Mouse (Mus musculus) heart, adult 2 months (tissue): ENCODE results near the gene Gm49342. TPM values are rescaled to one million over a fixed set of nuclear protein-coding genes. Genes with fewer than 3 reads are reported as not detected.

Source experiments
- DNase-seq, 2 experiments: peaks; one replicate each; pipeline ENCODE4 v3.0.0; 2021
- H3K27ac ChIP-seq: fragments of 200-600 bp; 2 replicates; pipeline ENCODE4 v1.8.1; 2022
- H3K27me3 ChIP-seq: fragments of 200-500 bp; 2 replicates; pipeline ENCODE4 v1.6.1; 2012; ENCODE audit warnings: mild to moderate bottlenecking, low read length, inconsistent platforms, mixed read lengths; ENCODE audit not compliant: control insufficient read depth, insufficient read depth
- H3K36me3 ChIP-seq: fragments of 200-500 bp; 2 replicates; pipeline ENCODE4 v1.6.1; 2012; ENCODE audit warnings: low read length, inconsistent platforms; ENCODE audit not compliant: control insufficient read depth, insufficient read depth
- H3K4me1 ChIP-seq: fragments of 200-500 bp; 2 replicates; pipeline ENCODE4 v1.6.1; 2011; ENCODE audit warnings: low read length; ENCODE audit not compliant: control insufficient read depth, insufficient read depth
- H3K4me3 ChIP-seq: fragments of 200-600 bp; 2 replicates; pipeline ENCODE4 v1.8.1; 2022
- H3K79me2 ChIP-seq: fragments of 200-500 bp; replicated peaks from 2 replicates; pipeline ENCODE4 v1.6.1; 2012; ENCODE audit warnings: mild to moderate bottlenecking, inconsistent platforms, low read length, moderate library complexity, mixed read lengths; ENCODE audit not compliant: control insufficient read depth, insufficient read depth
- H3K9ac ChIP-seq: fragments of 200-500 bp; 2 replicates; pipeline ENCODE4 v1.6.1; 2012; ENCODE audit warnings: low read depth, mild to moderate bottlenecking, control low read depth, inconsistent platforms, low read length, mixed read lengths
- CTCF ChIP-seq: fragments of 200-600 bp; IDR thresholded peaks from 2 replicates; pipeline ENCODE4 v1.8.1; 2022; ENCODE audit warnings: antibody characterized with exemption, mild to moderate bottlenecking, moderate library complexity
- EP300 ChIP-seq: fragments of 200-500 bp; IDR thresholded peaks from 2 replicates; pipeline ENCODE4 v1.6.1; 2011; ENCODE audit warnings: low read depth, low read length, control low read depth; ENCODE audit not compliant: insufficient read depth
- POLR2A ChIP-seq: fragments of 200-500 bp; IDR thresholded peaks from 2 replicates; pipeline ENCODE4 v1.6.1; 2011; ENCODE audit warnings: mild to moderate bottlenecking, low read depth, low read length, control low read depth; ENCODE audit not compliant: insufficient read depth
- WGBS: fragments of 180-500 bp; shearing (Covaris S2); methylation state at CpG from one replicate; pipeline ENCODE4 v1.1.7; 2018; 5-methylcytosine and 5-hydroxymethylcytosine counted together
- intact Hi-C: fragments of 180-260 bp; cut with DNase I; formaldehyde crosslinking; loops from one replicate; pipeline ENCODE4 v1.15.1; 2025
- polyA plus RNA-seq: library from polyadenylated mRNA; depleted of rRNA; stranded (reverse); fragments of >200 nt; gene quantifications from 2 replicates; pipeline ENCODE4 v1.2.3, GENCODE M21; 2012
- total RNA-seq, 2 experiments: library from RNA; stranded (reverse); gene quantifications; 2 replicates each; pipeline ENCODE4 v1.2.3; 2021

Gm49342 gene
- total and polyA plus RNA-seq, 3 experiments: 11.3 to 13.4 (median 12.1) TPM

GRCm38 (mm10) chr14:50930754-50931492 lies 13.4 kb upstream of the Gm49342 start, which contains the start of the genes Pip4p1 and Pnp:
TSS of gene Pip4p1 (minus strand) at chr14:50930856.
TSS of gene Pnp (plus strand) at chr14:50931082.
- intact Hi-C loops: loop anchor here (1.0 to 5.0 kb wide), 3 partner anchors 14 to 124 kb away; partner anchors contain the start of genes Ccnb1ip1, Gm49342 and Parp2
- Histone ChIP-seq H3K4me1 (peaks cover 2% of the 10 kb centered on the region), H3K27ac (peak within 1 kb of the TSS; percentile 97), H3K36me3 (peaks cover 2% of the 10 kb centered on the region), H3K79me2 (no peaks in the 10 kb centered on the region), H3K9ac (peak within 1 kb of the TSS; percentile 88), H3K27me3 (no peaks in the 10 kb centered on the region), H3K4me3 (peak within 1 kb of the TSS; percentile 97)
- WGBS: under 1% methylated on average over 68 of the region's 68 CpGs
- TF ChIP-seq POLR2A (peak; percentile 65), EP300 (peak; percentile 67; the same call in 1 of the 2 replicates), CTCF (0 out of 2 replicates have a peak, but pooled peaks have one; percentile 6)
- DNase-seq: peak; percentile 99

GRCm38 (mm10) chr14:50931493-50932020 lies 12.8 kb upstream of the Gm49342 start:
- H3K4me3 ChIP-seq: peak overlapping the region; percentile 60
- TF ChIP-seq CTCF (no peak), POLR2A (no peak), EP300 (no peak)
- DNase-seq: no peak
- H3K79me2 ChIP-seq: no peaks in the 10 kb centered on the region
- H3K4me1 ChIP-seq: peaks cover 2% of the 10 kb centered on the region
- no peaks in the 10 kb centered on the region for H3K27me3 ChIP-seq
- H3K36me3 ChIP-seq: peaks cover 2% of the 10 kb centered on the region
- peak overlapping the region; percentile 63 for H3K9ac ChIP-seq
- 9% methylated on average over 12 of the region's 12 CpGs for WGBS
- intact Hi-C loops: loop anchor here (1.0 to 5.0 kb wide), 3 partner anchors 13 to 124 kb away; partner anchors contain the start of genes Ccnb1ip1, Gm49342 and Parp2
- H3K27ac ChIP-seq: peak overlapping the region; percentile 88

GRCm38 (mm10) chr14:50936649-50937048 lies 7.7 kb upstream of the Gm49342 start:
- Histone ChIP-seq H3K4me3 (no peak overlapping the region), H3K4me1 (peaks cover under 1% of the 10 kb centered on the region; the same call in 1 of the 2 replicates), H3K27me3 (no peaks in the 10 kb centered on the region), H3K79me2 (no peaks in the 10 kb centered on the region), H3K9ac (no peak overlapping the region), H3K36me3 (no peaks in the 10 kb centered on the region), H3K27ac (no peak overlapping the region)
- TF ChIP-seq EP300: no peak
- no peak for TF ChIP-seq CTCF
- TF ChIP-seq POLR2A: no peak
- intact Hi-C loops: no loop called here
- no peak for DNase-seq
- WGBS: 25% methylated on average over 1 of the region's 1 CpGs

GRCm38 (mm10) chr14:50938119-50938908 lies 6.0 kb upstream of the Gm49342 start:
- no peak for TF ChIP-seq POLR2A
- no peak for TF ChIP-seq CTCF
- TF ChIP-seq EP300: no peak
- H3K4me1 ChIP-seq: no peaks in the 10 kb centered on the region
- H3K4me3 ChIP-seq: no peak overlapping the region
- intact Hi-C loops: no loop called here
- no peak overlapping the region for H3K9ac ChIP-seq
- DNase-seq: no peak
- H3K36me3 ChIP-seq: no peaks in the 10 kb centered on the region
- no peaks in the 10 kb centered on the region for H3K79me2 ChIP-seq
- 92% methylated on average over 3 of the region's 3 CpGs for WGBS
- H3K27me3 ChIP-seq: no peaks in the 10 kb centered on the region
- no peak overlapping the region for H3K27ac ChIP-seq

GRCm38 (mm10) chr14:50938940-50939339 lies 5.4 kb upstream of the Gm49342 start:
- no peak overlapping the region for H3K27ac ChIP-seq
- H3K36me3 ChIP-seq: no peaks in the 10 kb centered on the region
- no peaks in the 10 kb centered on the region for H3K27me3 ChIP-seq
- no peaks in the 10 kb centered on the region for H3K79me2 ChIP-seq
- no peak for DNase-seq
- H3K4me3 ChIP-seq: no peak overlapping the region
- peaks cover 1% of the 10 kb centered on the region; the same call in 1 of the 2 replicates for H3K4me1 ChIP-seq
- no peak overlapping the region for H3K9ac ChIP-seq
- TF ChIP-seq CTCF (no peak), EP300 (no peak), POLR2A (no peak)
- WGBS: 26% methylated on average over 2 of the region's 2 CpGs
- intact Hi-C loops: no loop called here
